Mouse (Mus musculus): ENCODE measurements around the gene Shroom4. TPM values are rescaled to one million over a fixed set of nuclear protein-coding genes. Genes with fewer than 3 reads are reported as not detected.

The Shroom4 gene
- polyA plus RNA-seq, 1 experiment = not detected

DNA sequence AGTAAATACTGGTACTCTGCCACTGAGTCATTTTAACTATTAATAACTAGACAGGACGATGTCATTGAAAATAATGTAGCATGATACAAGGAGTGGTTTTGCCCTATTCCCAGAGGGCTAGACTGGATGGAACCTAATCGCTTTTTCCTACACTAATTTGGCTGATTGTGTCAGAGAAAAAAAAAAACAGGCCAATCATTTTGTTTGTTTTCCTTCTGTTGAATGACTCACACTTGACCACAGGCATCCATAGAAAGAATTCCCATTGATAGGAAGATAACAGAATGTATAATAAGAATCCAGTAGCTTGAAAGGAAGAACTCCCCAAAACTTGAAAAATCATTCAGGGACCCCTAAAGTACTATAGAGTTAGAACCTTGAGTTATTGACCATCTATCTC lies 137.0 kb downstream of the Shroom4 start:
- H3K27me3 ChIP-seq (ENCODE audit: control insufficient read depth) = no peaks in the 10 kb centered on the region
- H3K4me3 ChIP-seq (replicated peaks) = no peak overlapping the region
- H3K4me1 ChIP-seq (ENCODE audit: control insufficient read depth) = no peaks in the 10 kb centered on the region
- TF ChIP-seq TAL1 (IDR thresholded peaks at IDR 0.05; ENCODE audit: low read length) (no peak), GATA1 (IDR thresholded peaks at IDR 0.05; ENCODE audit: low read length) (no peak)
- H3K9me3 ChIP-seq (ENCODE audit: control insufficient read depth, low read length) = no peaks in the 10 kb centered on the region
- H3K36me3 ChIP-seq (ENCODE audit: control insufficient read depth) = no peaks in the 10 kb centered on the region

DNA sequence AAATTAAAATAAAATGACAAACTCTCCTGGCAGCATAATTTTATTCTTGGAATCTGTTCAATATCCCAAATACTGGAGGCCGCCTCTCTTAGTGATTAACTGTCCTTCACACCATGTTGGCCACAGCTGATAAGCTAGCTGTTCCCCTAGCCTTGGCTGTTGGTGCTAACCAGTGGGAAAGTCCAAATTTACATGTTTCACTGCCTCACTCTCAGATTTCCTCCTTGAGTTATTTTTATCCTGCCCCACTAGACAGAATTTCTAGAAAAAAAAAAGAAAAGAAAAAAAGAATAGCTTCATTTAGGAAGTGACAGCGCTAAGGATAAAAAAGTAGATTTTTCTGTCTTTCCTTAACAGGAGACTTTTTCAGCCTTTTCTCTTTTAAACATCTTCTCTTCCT lies 138.0 kb downstream of the Shroom4 start:
- H3K27me3 ChIP-seq (ENCODE audit: control insufficient read depth) = no peaks in the 10 kb centered on the region
- no peaks in the 10 kb centered on the region for H3K9me3 ChIP-seq (ENCODE audit: control insufficient read depth, low read length)
- TF ChIP-seq GATA1 (IDR thresholded peaks at IDR 0.05; ENCODE audit: low read length) = no peak
- no peak for TF ChIP-seq TAL1 (IDR thresholded peaks at IDR 0.05; ENCODE audit: low read length)
- no peak overlapping the region for H3K4me3 ChIP-seq (replicated peaks)
- H3K4me1 ChIP-seq (ENCODE audit: control insufficient read depth) = no peaks in the 10 kb centered on the region
- H3K36me3 ChIP-seq (ENCODE audit: control insufficient read depth) = no peaks in the 10 kb centered on the region

DNA sequence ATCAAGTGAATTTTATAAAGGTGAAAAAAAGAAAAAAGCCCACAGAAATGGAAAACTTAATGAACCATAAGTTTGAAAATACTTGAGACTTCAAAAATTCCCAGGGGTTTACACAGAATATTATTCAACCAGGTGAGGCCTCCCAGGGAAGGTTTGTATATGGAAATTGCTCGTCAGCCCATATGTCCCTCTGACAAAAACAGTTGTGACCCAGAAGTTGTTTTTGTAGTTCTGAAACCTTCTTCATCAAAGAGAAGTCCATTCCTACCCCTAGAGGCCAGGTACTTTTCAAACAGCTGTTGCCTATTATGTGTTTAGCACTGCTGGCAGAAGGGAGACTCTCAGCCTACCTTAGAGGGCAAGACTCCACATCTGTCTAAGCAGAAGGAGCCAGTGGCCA lies 165.4 kb downstream of the Shroom4 start:
- Histone ChIP-seq H3K4me3 (replicated peaks) (no peak overlapping the region), H3K4me1 (ENCODE audit: control insufficient read depth) (no peaks in the 10 kb centered on the region), H3K9me3 (ENCODE audit: control insufficient read depth, low read length) (no peaks in the 10 kb centered on the region), H3K36me3 (ENCODE audit: control insufficient read depth) (no peaks in the 10 kb centered on the region), H3K27me3 (ENCODE audit: control insufficient read depth) (no peaks in the 10 kb centered on the region)
- TF ChIP-seq TAL1 (IDR thresholded peaks at IDR 0.05; ENCODE audit: low read length) = no peak

DNA sequence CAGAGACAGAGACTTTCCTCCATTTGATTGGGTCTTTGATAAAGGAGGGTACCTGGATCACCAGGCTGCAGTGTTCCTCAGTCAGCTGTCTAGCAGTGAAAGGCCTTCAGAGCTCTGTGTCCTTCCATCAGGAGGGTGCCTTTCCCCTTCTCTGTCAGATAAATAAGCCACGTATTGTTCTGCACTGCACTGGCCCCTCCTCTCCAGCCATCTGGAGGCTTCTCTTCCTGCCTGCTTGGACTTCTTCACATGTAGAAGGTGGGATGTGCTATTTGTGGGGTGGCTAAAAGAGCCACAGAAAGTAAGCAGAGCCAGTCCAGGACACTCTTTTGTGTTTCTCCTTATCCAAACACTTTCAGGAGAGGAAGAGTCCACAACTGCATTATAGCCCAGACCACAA lies 174.9 kb downstream of the Shroom4 start:
- Histone ChIP-seq H3K9me3 (ENCODE audit: control insufficient read depth, low read length) (no peaks in the 10 kb centered on the region), H3K4me1 (ENCODE audit: control insufficient read depth) (no peaks in the 10 kb centered on the region), H3K36me3 (ENCODE audit: control insufficient read depth) (no peaks in the 10 kb centered on the region), H3K27me3 (ENCODE audit: control insufficient read depth) (no peaks in the 10 kb centered on the region), H3K4me3 (replicated peaks) (no peak overlapping the region)
- TF ChIP-seq TAL1 (IDR thresholded peaks at IDR 0.05; ENCODE audit: low read length) = no peak
- no peak for TF ChIP-seq GATA1 (IDR thresholded peaks at IDR 0.05; ENCODE audit: low read length)

DNA sequence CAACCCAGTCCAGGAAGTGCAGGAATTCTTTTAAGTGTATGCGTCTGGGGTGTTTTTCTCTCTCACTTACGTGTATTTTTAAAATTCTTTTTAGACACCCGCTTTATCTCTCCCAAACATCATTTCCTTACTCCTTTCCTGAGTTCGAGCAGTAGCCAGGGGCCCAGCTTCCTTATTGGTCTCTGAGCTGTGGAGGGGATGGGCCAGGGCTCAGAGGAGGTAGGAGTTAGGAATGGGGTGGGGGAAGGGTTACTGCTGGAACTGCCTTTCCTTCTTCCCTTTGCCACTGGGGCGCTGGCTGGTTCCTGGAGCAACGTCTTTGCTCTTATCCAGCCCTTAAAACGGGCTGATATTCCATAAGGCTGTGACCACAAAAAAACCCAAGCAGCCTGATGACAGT lies 177.3 kb downstream of the Shroom4 start:
- no peak overlapping the region for H3K4me3 ChIP-seq (replicated peaks)
- TF ChIP-seq GATA1 (IDR thresholded peaks at IDR 0.05; ENCODE audit: low read length) = no peak
- TF ChIP-seq TAL1 (IDR thresholded peaks at IDR 0.05; ENCODE audit: low read length) = no peak
- H3K4me1 ChIP-seq (ENCODE audit: control insufficient read depth) = no peaks in the 10 kb centered on the region
- H3K36me3 ChIP-seq (ENCODE audit: control insufficient read depth) = no peaks in the 10 kb centered on the region
- no peaks in the 10 kb centered on the region for H3K9me3 ChIP-seq (ENCODE audit: control insufficient read depth, low read length)
- no peaks in the 10 kb centered on the region for H3K27me3 ChIP-seq (ENCODE audit: control insufficient read depth)

DNA sequence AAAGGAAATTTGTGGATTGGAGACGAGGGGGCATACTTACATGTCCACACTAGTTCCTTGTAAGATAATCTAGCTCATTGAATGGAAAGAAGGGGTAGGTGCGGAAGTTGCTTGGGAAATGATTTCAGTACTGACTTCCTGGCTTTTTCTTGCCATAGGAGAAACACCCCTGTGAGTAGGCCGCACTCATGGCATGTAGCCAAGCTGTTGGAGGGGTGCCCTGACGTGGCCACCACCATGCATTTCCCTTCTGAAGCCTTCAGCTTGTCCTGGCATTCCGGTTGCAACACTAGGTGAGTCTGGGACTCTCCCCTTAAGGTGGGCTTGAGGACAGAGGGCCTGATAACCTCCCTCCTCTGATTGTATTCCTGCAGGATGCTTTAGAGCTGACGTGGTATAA lies 181.0 kb downstream of the Shroom4 start:
- Histone ChIP-seq H3K4me1 (ENCODE audit: control insufficient read depth) (no peaks in the 10 kb centered on the region), H3K9me3 (ENCODE audit: control insufficient read depth, low read length) (peaks cover 6% of the 10 kb centered on the region; the same call in 1 of the 2 replicates), H3K36me3 (ENCODE audit: control insufficient read depth) (no peaks in the 10 kb centered on the region), H3K27me3 (ENCODE audit: control insufficient read depth) (no peaks in the 10 kb centered on the region), H3K4me3 (replicated peaks) (no peak overlapping the region)
- no peak for TF ChIP-seq GATA1 (IDR thresholded peaks at IDR 0.05; ENCODE audit: low read length)
- no peak for TF ChIP-seq TAL1 (IDR thresholded peaks at IDR 0.05; ENCODE audit: low read length)

DNA sequence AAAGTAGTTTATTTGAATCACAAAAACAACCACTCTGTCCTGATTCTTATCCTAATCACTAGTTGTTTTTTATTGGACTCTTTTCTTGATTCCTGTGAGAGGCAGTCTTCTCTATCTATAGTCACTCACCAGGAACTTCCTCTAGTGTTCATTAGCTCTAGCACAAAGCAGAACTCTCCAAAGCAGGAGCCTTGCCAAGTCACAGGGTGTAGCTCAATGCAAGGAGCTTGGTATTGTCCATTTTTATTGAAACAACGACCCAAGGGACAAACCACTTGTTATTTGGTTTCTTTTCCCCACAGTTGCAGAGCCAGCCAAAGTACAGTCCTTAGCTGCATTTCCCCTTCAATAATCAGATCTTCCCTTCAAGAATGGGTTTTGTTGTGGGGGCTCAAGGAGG lies 181.5 kb downstream of the Shroom4 start:
- no peaks in the 10 kb centered on the region for H3K4me1 ChIP-seq (ENCODE audit: control insufficient read depth)
- H3K9me3 ChIP-seq (ENCODE audit: control insufficient read depth, low read length) = peaks cover 6% of the 10 kb centered on the region; the same call in 1 of the 2 replicates
- H3K36me3 ChIP-seq (ENCODE audit: control insufficient read depth) = no peaks in the 10 kb centered on the region
- H3K27me3 ChIP-seq (ENCODE audit: control insufficient read depth) = no peaks in the 10 kb centered on the region
- H3K4me3 ChIP-seq (replicated peaks) = no peak overlapping the region
- TF ChIP-seq GATA1 (IDR thresholded peaks at IDR 0.05; ENCODE audit: low read length) (no peak), TAL1 (IDR thresholded peaks at IDR 0.05; ENCODE audit: low read length) (no peak)

DNA sequence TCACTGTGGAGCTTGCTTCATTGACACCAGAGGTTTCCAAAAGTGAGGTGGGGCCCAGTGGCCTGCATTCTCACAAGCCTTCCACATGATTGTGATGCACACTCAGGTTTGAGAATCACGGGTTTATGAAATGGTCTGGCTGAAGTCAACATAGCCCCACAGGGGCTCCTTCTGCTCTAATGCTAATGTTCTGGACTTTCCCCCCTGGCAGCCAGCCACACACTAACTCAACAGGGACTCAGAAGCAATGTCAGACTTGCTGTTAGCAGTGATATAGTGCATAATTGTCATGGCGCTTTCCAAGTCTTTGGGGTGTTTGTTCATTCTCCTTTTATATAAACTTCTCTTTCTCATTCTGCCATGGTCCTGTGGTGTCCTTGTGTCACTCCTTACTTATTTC lies 183.0 kb downstream of the Shroom4 start:
- TF ChIP-seq TAL1 (IDR thresholded peaks at IDR 0.05; ENCODE audit: low read length) (no peak), GATA1 (IDR thresholded peaks at IDR 0.05; ENCODE audit: low read length) (no peak)
- peaks cover 6% of the 10 kb centered on the region; the same call in 1 of the 2 replicates for H3K9me3 ChIP-seq (ENCODE audit: control insufficient read depth, low read length)
- H3K27me3 ChIP-seq (ENCODE audit: control insufficient read depth) = no peaks in the 10 kb centered on the region
- no peaks in the 10 kb centered on the region for H3K4me1 ChIP-seq (ENCODE audit: control insufficient read depth)
- H3K36me3 ChIP-seq (ENCODE audit: control insufficient read depth) = no peaks in the 10 kb centered on the region
- no peak overlapping the region for H3K4me3 ChIP-seq (replicated peaks)

DNA sequence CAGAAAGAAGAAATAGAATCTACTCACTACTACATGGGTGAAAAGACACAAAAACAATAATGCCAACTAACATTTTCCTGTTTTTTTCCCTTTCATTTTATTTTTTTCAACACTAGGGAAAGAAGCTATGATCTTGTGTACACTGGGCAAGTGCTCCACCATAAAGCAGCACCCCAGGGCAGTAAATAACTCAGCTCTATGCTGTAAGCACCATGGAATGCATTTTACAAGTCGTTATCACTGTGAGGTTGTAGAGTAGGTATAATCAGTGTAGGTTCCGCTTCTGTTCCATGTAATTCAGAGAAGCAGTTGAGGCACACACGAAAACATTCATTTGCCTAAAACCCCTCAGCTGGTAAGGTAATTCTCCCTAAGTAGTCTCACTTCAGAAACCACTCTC lies 194.5 kb downstream of the Shroom4 start:
- Histone ChIP-seq H3K27me3 (ENCODE audit: control insufficient read depth) (no peaks in the 10 kb centered on the region), H3K4me3 (replicated peaks) (no peak overlapping the region)
- TF ChIP-seq TAL1 (IDR thresholded peaks at IDR 0.05; ENCODE audit: low read length) (no peak), GATA1 (IDR thresholded peaks at IDR 0.05; ENCODE audit: low read length) (no peak)

DNA sequence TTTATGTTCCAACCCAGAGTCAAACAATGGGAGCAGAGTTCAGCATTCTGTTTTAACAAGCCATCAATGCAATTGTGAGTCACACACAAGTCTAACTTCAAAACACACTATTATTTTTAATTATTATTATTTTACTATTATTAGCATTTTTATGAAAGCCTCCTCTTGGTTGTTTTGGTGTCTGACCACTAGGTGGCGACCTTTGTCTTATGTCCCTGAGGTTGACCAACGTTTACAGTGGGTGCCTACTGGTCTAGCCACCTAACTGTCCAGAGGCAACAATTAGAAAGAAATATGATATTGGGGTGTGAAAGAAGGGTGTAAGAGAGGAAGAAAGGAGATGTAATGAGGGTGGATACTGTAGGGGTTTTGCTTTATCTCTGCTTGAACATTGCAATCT lies 254.4 kb downstream of the Shroom4 start:
- no peaks in the 10 kb centered on the region for H3K9me3 ChIP-seq (ENCODE audit: control insufficient read depth, low read length)
- H3K4me1 ChIP-seq (ENCODE audit: control insufficient read depth) = no peaks in the 10 kb centered on the region
- no peaks in the 10 kb centered on the region for H3K36me3 ChIP-seq (ENCODE audit: control insufficient read depth)
- TF ChIP-seq TAL1 (IDR thresholded peaks at IDR 0.05; ENCODE audit: low read length) = no peak
- no peak for TF ChIP-seq GATA1 (IDR thresholded peaks at IDR 0.05; ENCODE audit: low read length)
- H3K27me3 ChIP-seq (ENCODE audit: control insufficient read depth) = no peaks in the 10 kb centered on the region
- no peak overlapping the region for H3K4me3 ChIP-seq (replicated peaks)

More for the DNA sequence above, 194.5 kb downstream of the Shroom4 start:
- Histone ChIP-seq H3K9me3 (ENCODE audit: control insufficient read depth, low read length) (no peaks in the 10 kb centered on the region), H3K36me3 (ENCODE audit: control insufficient read depth) (no peaks in the 10 kb centered on the region), H3K4me1 (ENCODE audit: control insufficient read depth) (no peaks in the 10 kb centered on the region)

Measured in erythroblast, embryonic 14.5 days (primary cell).